ENCODE assay signal across 8 mouse cellular contexts in the genomic region with DNA sequence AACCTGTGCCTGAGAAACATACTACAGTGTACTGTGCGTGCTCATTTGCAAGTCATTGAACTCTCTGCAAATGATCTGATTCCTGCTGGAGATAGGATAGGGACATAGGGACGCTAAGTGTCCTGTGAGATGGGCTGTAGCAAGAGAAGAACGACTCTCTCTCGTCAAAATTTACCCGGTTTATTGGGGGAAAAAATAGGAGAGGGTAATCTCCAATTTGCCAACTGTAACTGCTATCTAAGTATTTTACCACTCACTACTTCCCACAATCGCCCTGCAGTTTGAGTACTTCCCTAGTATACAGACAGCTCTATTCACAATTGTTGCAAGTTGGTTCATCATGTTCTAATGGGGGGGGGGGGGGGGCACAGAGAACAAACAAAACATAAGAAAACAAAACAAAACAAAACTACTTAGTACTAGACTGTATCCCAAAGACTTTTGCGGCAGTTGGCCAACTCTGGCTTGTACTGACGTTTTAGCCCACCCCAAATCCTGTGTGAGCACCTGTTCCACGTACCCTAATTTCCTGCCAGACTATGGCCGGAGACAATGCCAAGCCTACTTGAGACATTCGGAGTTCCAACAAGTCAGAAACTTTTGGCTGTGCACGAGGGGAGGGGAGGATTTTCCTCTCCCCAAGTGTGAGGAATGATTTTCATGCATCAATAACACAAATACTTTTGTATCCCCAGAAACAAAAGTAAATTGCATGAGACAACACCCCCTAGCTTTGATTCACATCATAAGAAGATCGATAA. TPM values are rescaled to one million over a fixed set of nuclear protein-coding genes. Genes with fewer than 3 reads are reported as not detected.
DNase-seq lines count a peak whose midpoint lies in the region; ATAC-seq lines count a peak whose summit lies in the region.

No protein-coding gene starts in this region.

- no peak for ATAC-seq in heart, embryonic 13.5 days (ENCODE audit: extremely low read depth, insufficient number of reproducible peaks, low FRiP score, low TSS enrichment)
- no peak for ATAC-seq in hindbrain, embryonic 13.5 days (ENCODE audit: low FRiP score)
- ATAC-seq in midbrain, embryonic 12.5 days (ENCODE audit: low FRiP score, low read depth) = no peak

- peak overlapping the region; percentile 87 for H3K4me3 ChIP-seq in heart, embryonic 13.5 days
- H3K4me3 ChIP-seq in hindbrain, embryonic 13.5 days = peak overlapping the region; percentile 72
- peak overlapping the region; percentile 64 for H3K4me3 ChIP-seq in midbrain, embryonic 12.5 days

- peaks cover 16% of the 10 kb centered on the region for H3K4me1 ChIP-seq in heart, embryonic 13.5 days
- peaks cover 18% of the 10 kb centered on the region for H3K4me1 ChIP-seq in hindbrain, embryonic 13.5 days (replicated peaks)
- peaks cover 10% of the 10 kb centered on the region for H3K4me1 ChIP-seq in midbrain, embryonic 12.5 days

- H3K36me3 ChIP-seq in heart, embryonic 13.5 days = no peaks in the 10 kb centered on the region
- H3K36me3 ChIP-seq in hindbrain, embryonic 13.5 days = no peaks in the 10 kb centered on the region
- no peaks in the 10 kb centered on the region for H3K36me3 ChIP-seq in midbrain, embryonic 12.5 days

- H3K27ac ChIP-seq in heart, embryonic 13.5 days (replicated peaks) = no peak overlapping the region
- H3K27ac ChIP-seq in hindbrain, embryonic 13.5 days = no peak overlapping the region
- no peak overlapping the region for H3K27ac ChIP-seq in midbrain, embryonic 12.5 days (replicated peaks)

- intact Hi-C loops in left cerebral cortex, postnatal 10 days (cut with DNase I) = loop anchor here (5.0 kb wide), 2 partner anchors 352 to 442 kb away; no protein-coding TSS in a partner anchor

- H3K9me3 ChIP-seq in heart, embryonic 13.5 days = no peaks in the 10 kb centered on the region
- H3K9me3 ChIP-seq in hindbrain, embryonic 13.5 days = no peaks in the 10 kb centered on the region
- no peaks in the 10 kb centered on the region for H3K9me3 ChIP-seq in midbrain, embryonic 12.5 days

- peak overlapping the region; percentile 92 for H3K4me2 ChIP-seq in heart, embryonic 13.5 days
- H3K4me2 ChIP-seq in hindbrain, embryonic 13.5 days = peak overlapping the region; percentile 70
- H3K4me2 ChIP-seq in midbrain, embryonic 12.5 days (replicated peaks) = peak overlapping the region; percentile 78

- no peak overlapping the region for H3K9ac ChIP-seq in heart, embryonic 13.5 days
- H3K9ac ChIP-seq in hindbrain, embryonic 13.5 days = 0 out of 2 replicates have a peak overlapping the region, but pooled peaks have one; percentile 2
- no peak overlapping the region for H3K9ac ChIP-seq in midbrain, embryonic 12.5 days (replicated peaks)

- 39% methylated on average over 13 of the region's 13 CpGs for WGBS in heart, embryonic 13.5 days
- WGBS in hindbrain, embryonic 13.5 days = 40% methylated on average over 13 of the region's 13 CpGs
- 31% methylated on average over 13 of the region's 13 CpGs for WGBS in midbrain, embryonic 12.5 days

- no peaks in the 10 kb centered on the region for H3K27me3 ChIP-seq in heart, embryonic 13.5 days (replicated peaks)
- H3K27me3 ChIP-seq in hindbrain, embryonic 13.5 days = no peaks in the 10 kb centered on the region
- no peaks in the 10 kb centered on the region for H3K27me3 ChIP-seq in midbrain, embryonic 12.5 days

- no peak for DNase-seq in heart, adult 11 months
- DNase-seq in adipocyte (ENCODE audit: low spot score) = peak; percentile 19
- no peak for DNase-seq in ovary, postnatal 14 days (ENCODE audit: low spot score)
- DNase-seq in adrenal gland, postnatal 10 days = no peak
- DNase-seq in left cerebral cortex, postnatal 10 days (ENCODE audit: extremely low spot score in 1 of 2, low spot score in 2 of 2) = no peak

RNA-seq across cellular contexts. Expression of gene Ikzf2, which starts 2.6 kb away (rescaled TPM):
- 1.9 and 2.0 TPM in 2 replicates for polyA plus RNA-seq in heart, embryonic 13.5 days (2015; fragmentation: Nextera tagmentation; extraction: Ambion mirVana)
- 3.7 and 4.3 TPM in 2 replicates for polyA plus RNA-seq in hindbrain, embryonic 13.5 days (2015; fragmentation: Nextera tagmentation; extraction: Ambion mirVana)
- polyA plus RNA-seq in midbrain, embryonic 12.5 days (2016; fragmentation: Nextera tagmentation; extraction: Ambion mirVana) = 5.7 and 6.0 TPM in 2 replicates
- total RNA-seq in adrenal gland, postnatal 10 days (2021) = 10 to 100 TPM in 1 of 2 experiments, 1 to 10 TPM in 1; 8.7 to 13.3 TPM
- total RNA-seq in left cerebral cortex, postnatal 10 days (2021) = 1 to 10 TPM; 5.7 to 6.0 TPM
